Mouse (Mus musculus): ENCODE data around the gene Epb41l4b. TPM values are rescaled to one million over a fixed set of nuclear protein-coding genes. Genes with fewer than 3 reads are reported as not detected.
A peak's percentile ranks its signal among the peaks of the same experiment; 100 is the strongest.

The Epb41l4b gene
- polyA plus RNA-seq, 1 experiment from 2014 or later = 2.0 TPM

DNA sequence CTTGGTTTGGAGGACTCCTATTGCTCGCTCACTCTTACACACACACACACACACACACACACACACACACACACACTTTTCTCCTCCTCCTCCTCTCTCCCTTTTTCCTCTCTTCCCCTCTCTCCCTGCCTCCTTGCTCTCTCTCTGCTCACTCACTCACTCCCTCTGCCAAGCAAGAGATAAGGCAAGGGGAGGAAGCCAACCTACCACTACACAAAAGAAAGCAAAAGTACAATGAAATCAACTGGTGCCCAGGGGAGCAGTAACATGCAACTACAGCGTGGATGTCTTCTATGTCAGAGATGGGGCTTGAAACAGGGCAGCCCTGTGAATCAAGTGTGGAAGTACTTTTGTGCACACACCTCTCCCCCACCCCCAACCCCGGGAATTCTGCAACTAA lies 24.4 kb downstream of the Epb41l4b start:
- no peak overlapping the region for H3K4me3 ChIP-seq (ENCODE audit: low read depth, low read length)
- no peak for ATAC-seq (replicated peaks; ENCODE audit: insufficient number of reproducible peaks, low FRiP score, low TSS enrichment, low read depth)
- H3K27ac ChIP-seq (replicated peaks; ENCODE audit: low read depth, low read length) = no peak overlapping the region
- no peak overlapping the region for H3K9ac ChIP-seq (replicated peaks; ENCODE audit: low read length)
- no peaks in the 10 kb centered on the region; the same call in 1 of the 2 replicates for H3K4me1 ChIP-seq (ENCODE audit: control insufficient read depth, insufficient read depth, low read length)
- H3K36me3 ChIP-seq (replicated peaks; ENCODE audit: control insufficient read depth, insufficient read depth, low read depth, low read length) = no peaks in the 10 kb centered on the region
- no peak overlapping the region for H3K4me2 ChIP-seq (ENCODE audit: low read depth, low read length)
- DNase-seq (ENCODE audit: low spot score) = no peak
- 80% methylated on average over 3 of the region's 3 CpGs for WGBS
- no peaks in the 10 kb centered on the region; the same call in 1 of the 2 replicates for H3K27me3 ChIP-seq (ENCODE audit: control insufficient read depth, insufficient read depth, low read length)
- no peaks in the 10 kb centered on the region for H3K9me3 ChIP-seq (replicated peaks; ENCODE audit: control insufficient read depth, low read length)

DNA sequence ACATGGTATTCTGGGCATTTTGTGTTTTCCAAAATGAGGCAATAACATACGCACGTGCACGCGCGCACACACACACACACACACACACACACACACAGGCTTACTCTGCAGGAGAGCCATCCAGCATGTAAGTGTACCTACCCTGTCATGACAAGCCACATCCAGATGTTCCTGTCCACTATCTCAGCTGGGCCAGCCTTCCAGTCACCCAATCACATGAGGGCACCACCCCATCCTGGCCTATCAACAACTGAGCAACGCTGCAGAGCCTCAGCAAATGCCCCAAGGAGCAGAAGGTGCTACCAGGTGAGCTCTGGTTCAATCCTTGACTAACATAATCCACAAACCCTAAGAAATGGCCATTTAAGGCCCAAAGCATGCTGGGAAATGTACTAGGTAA lies 27.0 kb downstream of the Epb41l4b start:
- no peak for DNase-seq (ENCODE audit: low spot score)
- WGBS = 94% methylated on average over 6 of the region's 6 CpGs
- ATAC-seq (replicated peaks; ENCODE audit: insufficient number of reproducible peaks, low FRiP score, low TSS enrichment, low read depth) = no peak
- H3K9me3 ChIP-seq (replicated peaks; ENCODE audit: control insufficient read depth, low read length) = no peaks in the 10 kb centered on the region
- H3K9ac ChIP-seq (replicated peaks; ENCODE audit: low read length) = no peak overlapping the region
- H3K4me1 ChIP-seq (ENCODE audit: control insufficient read depth, insufficient read depth, low read length) = no peaks in the 10 kb centered on the region; the same call in 1 of the 2 replicates
- H3K27ac ChIP-seq (replicated peaks; ENCODE audit: low read depth, low read length) = no peak overlapping the region
- H3K27me3 ChIP-seq (ENCODE audit: control insufficient read depth, insufficient read depth, low read length) = no peaks in the 10 kb centered on the region; the same call in 1 of the 2 replicates
- no peak overlapping the region for H3K4me3 ChIP-seq (ENCODE audit: low read depth, low read length)
- no peak overlapping the region for H3K4me2 ChIP-seq (ENCODE audit: low read depth, low read length)
- H3K36me3 ChIP-seq (replicated peaks; ENCODE audit: control insufficient read depth, insufficient read depth, low read depth, low read length) = no peaks in the 10 kb centered on the region

DNA sequence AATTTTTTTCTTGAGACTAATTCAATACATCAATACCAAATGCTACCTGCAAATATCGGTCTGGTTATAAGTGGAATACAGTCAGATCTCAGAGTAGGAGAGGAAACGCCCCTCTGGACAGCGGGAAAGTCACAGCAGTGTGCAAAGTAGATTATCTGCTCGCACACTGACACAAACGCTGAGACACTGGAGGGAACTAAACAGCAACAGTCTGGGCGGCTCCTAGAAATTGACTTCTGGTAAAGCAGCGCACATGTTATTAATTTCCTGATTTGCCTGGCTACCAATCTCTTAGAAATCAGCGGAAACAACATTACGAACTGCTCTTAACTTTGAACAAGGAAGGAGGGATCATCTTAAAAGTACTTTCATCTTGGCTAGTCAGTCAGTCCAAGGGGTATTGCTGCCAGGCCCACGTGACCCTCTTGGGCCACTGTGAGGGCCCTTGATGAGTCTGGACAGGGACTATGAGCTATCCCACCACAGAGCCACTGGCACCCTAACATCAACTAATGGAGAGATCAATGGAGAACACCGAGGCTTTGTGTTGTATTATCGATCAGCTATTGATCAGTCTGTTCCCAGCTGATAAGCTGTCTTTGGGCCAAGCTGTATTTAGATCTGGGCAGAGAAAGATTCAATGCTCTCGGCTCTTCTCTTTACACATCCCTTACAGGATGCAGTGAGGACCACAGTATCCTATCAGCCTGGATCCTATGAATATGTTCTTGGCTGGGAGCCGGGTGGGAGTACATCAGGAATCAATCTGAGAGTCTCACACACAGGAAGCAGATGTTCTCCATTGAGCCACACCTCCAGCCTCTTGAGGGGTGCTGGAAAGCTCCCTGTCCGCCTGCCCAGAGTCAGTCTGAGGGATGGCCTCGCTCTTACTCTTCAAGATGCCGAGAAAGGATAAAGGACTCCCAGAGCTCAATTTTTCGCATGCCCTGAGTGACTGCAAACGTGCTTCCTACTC lies 28.3 kb downstream of the Epb41l4b start:
- Histone ChIP-seq H3K4me1 (ENCODE audit: control insufficient read depth, insufficient read depth, low read length) (no peaks in the 10 kb centered on the region; the same call in 1 of the 2 replicates), H3K4me3 (ENCODE audit: low read depth, low read length) (no peak overlapping the region), H3K27ac (replicated peaks; ENCODE audit: low read depth, low read length) (peak overlapping the region; percentile 49; the same call in 1 of the 2 replicates), H3K27me3 (ENCODE audit: control insufficient read depth, insufficient read depth, low read length) (no peaks in the 10 kb centered on the region; the same call in 1 of the 2 replicates), H3K4me2 (ENCODE audit: low read depth, low read length) (peak overlapping the region; percentile 7; the same call in 1 of the 2 replicates), H3K9ac (replicated peaks; ENCODE audit: low read length) (no peak overlapping the region), H3K36me3 (replicated peaks; ENCODE audit: control insufficient read depth, insufficient read depth, low read depth, low read length) (no peaks in the 10 kb centered on the region), H3K9me3 (replicated peaks; ENCODE audit: control insufficient read depth, low read length) (no peaks in the 10 kb centered on the region)
- ATAC-seq (replicated peaks; ENCODE audit: insufficient number of reproducible peaks, low FRiP score, low TSS enrichment, low read depth) (peak; percentile 71), DNase-seq (ENCODE audit: low spot score) (peak; percentile 85)
- 51% methylated on average over 19 of the region's 19 CpGs for WGBS

DNA sequence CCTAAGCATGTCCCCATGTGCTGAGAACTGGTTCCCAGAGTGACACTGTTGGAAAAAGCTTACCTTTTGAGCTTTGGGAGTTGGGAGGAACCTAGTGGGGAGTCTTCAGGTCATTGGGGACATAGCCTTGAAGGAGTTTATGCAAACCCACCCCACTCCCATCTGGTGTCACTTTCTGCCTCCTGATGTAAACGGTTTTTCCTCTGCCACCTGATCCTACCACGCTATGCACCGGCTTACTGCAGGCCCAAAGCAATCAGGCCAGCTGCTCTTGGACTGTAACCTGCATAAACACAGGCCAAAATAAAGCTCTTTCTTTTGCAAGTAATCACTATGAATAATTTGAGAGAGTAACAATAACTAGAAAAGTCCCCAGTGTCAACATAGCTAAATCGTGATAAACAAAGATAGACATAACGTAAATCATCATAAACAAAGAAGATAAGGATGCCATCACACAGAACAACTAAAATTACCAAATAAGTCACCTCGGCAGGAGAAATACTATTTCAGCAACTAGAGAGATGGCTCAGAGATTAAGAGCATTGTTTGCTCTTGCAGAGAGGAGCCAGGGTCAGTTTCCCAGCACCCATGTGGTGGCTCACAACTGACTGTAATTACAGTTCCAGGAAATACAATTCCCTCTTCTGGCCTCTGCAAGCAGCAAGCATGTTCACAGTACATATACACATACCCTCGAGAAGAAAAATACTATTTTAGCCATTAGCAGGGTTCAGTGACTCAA lies 29.6 kb downstream of the Epb41l4b start:
- Histone ChIP-seq H3K9ac (replicated peaks; ENCODE audit: low read length) (no peak overlapping the region), H3K4me3 (ENCODE audit: low read depth, low read length) (no peak overlapping the region), H3K27ac (replicated peaks; ENCODE audit: low read depth, low read length) (no peak overlapping the region), H3K36me3 (replicated peaks; ENCODE audit: control insufficient read depth, insufficient read depth, low read depth, low read length) (no peaks in the 10 kb centered on the region), H3K9me3 (replicated peaks; ENCODE audit: control insufficient read depth, low read length) (no peaks in the 10 kb centered on the region), H3K4me2 (ENCODE audit: low read depth, low read length) (no peak overlapping the region), H3K27me3 (ENCODE audit: control insufficient read depth, insufficient read depth, low read length) (no peaks in the 10 kb centered on the region; the same call in 1 of the 2 replicates), H3K4me1 (ENCODE audit: control insufficient read depth, insufficient read depth, low read length) (no peaks in the 10 kb centered on the region; the same call in 1 of the 2 replicates)
- ATAC-seq (replicated peaks; ENCODE audit: insufficient number of reproducible peaks, low FRiP score, low TSS enrichment, low read depth) = no peak
- peak; percentile 52 for DNase-seq (ENCODE audit: low spot score)
- 53% methylated on average over 7 of the region's 7 CpGs for WGBS

DNA sequence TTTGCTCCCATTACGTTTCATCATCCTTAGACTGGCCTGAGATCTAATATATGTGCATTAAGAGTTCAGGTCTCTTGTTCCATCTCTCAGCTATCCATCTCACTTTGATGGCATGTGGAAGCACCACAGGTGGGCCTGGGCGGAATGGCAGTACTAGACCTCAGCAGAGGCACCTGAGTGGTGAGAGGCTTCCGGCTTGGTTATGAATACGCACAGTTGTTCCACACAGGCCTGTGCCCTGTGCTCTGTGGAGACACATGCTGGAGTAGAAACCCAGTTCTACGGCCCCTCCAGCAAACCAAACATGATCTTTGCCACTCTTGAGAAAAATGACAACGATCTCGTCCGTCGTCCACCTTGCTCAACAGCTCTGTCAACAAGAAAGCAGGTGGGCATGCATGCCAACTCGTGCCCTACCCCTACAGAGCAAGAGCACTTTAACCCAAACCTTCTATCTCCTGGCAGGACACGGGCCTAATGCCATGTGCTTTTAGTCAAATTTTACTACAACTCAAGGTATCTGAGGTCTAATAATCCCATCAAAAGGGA lies 31.2 kb downstream of the Epb41l4b start:
- Histone ChIP-seq H3K4me2 (ENCODE audit: low read depth, low read length) (no peak overlapping the region), H3K4me3 (ENCODE audit: low read depth, low read length) (no peak overlapping the region), H3K9ac (replicated peaks; ENCODE audit: low read length) (no peak overlapping the region), H3K4me1 (ENCODE audit: control insufficient read depth, insufficient read depth, low read length) (no peaks in the 10 kb centered on the region; the same call in 1 of the 2 replicates), H3K27ac (replicated peaks; ENCODE audit: low read depth, low read length) (no peak overlapping the region), H3K36me3 (replicated peaks; ENCODE audit: control insufficient read depth, insufficient read depth, low read depth, low read length) (no peaks in the 10 kb centered on the region), H3K9me3 (replicated peaks; ENCODE audit: control insufficient read depth, low read length) (no peaks in the 10 kb centered on the region), H3K27me3 (ENCODE audit: control insufficient read depth, insufficient read depth, low read length) (no peaks in the 10 kb centered on the region; the same call in 1 of the 2 replicates)
- no peak for ATAC-seq (replicated peaks; ENCODE audit: insufficient number of reproducible peaks, low FRiP score, low TSS enrichment, low read depth)
- WGBS = 82% methylated on average over 11 of the region's 11 CpGs
- no peak for DNase-seq (ENCODE audit: low spot score)

DNA sequence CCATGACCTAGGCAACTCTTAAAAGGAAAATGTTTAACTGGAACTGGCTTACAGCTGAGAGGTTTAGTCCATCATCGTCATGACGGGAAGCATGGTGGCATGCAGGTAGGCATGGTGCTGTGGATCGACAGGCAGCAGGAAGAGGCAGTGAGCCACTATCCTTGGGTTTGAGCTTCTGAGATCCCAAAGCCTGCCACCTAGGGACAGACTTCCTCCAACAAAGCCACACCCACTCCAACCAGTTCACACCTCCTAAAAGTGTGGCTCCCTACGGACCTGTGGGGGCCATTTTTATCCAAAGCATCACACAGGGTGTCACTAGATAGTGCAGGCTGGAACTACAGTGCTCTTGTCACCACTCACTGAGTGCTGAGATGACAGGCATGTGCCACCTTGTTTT lies 31.8 kb downstream of the Epb41l4b start:
- Histone ChIP-seq H3K27ac (replicated peaks; ENCODE audit: low read depth, low read length) (no peak overlapping the region), H3K9ac (replicated peaks; ENCODE audit: low read length) (no peak overlapping the region), H3K27me3 (ENCODE audit: control insufficient read depth, insufficient read depth, low read length) (no peaks in the 10 kb centered on the region; the same call in 1 of the 2 replicates), H3K4me3 (ENCODE audit: low read depth, low read length) (no peak overlapping the region), H3K4me2 (ENCODE audit: low read depth, low read length) (no peak overlapping the region), H3K9me3 (replicated peaks; ENCODE audit: control insufficient read depth, low read length) (no peaks in the 10 kb centered on the region), H3K36me3 (replicated peaks; ENCODE audit: control insufficient read depth, insufficient read depth, low read depth, low read length) (no peaks in the 10 kb centered on the region), H3K4me1 (ENCODE audit: control insufficient read depth, insufficient read depth, low read length) (no peaks in the 10 kb centered on the region; the same call in 1 of the 2 replicates)
- WGBS = 84% methylated on average over 4 of the region's 4 CpGs
- no peak for DNase-seq (ENCODE audit: low spot score)
- no peak for ATAC-seq (replicated peaks; ENCODE audit: insufficient number of reproducible peaks, low FRiP score, low TSS enrichment, low read depth)

DNA sequence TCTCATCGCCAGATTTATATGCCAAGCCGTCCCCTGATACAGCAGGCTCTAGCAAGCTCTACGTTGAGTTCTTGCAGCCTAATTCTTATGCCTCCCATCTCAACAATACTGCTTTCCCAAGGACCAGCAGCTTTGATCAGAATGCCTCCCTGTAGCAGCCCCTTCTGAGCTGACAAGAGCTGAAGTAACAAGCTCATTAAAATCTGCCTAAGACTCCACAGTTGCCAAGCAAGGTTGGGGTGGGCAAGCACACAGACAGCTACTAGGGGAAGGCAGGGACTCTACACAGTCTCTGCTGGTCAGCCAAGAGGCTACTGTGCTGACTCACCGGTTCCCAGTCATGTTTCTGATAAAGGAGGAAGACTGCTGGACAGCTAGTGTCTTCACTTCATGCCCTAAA lies 33.7 kb downstream of the Epb41l4b start:
- DNase-seq (ENCODE audit: low spot score) (no peak), ATAC-seq (replicated peaks; ENCODE audit: insufficient number of reproducible peaks, low FRiP score, low TSS enrichment, low read depth) (no peak)
- 82% methylated on average over 4 of the region's 4 CpGs for WGBS
- no peak overlapping the region for H3K4me3 ChIP-seq (ENCODE audit: low read depth, low read length)
- H3K4me1 ChIP-seq (ENCODE audit: control insufficient read depth, insufficient read depth, low read length) = no peaks in the 10 kb centered on the region
- H3K4me2 ChIP-seq (ENCODE audit: low read depth, low read length) = no peak overlapping the region
- H3K27ac ChIP-seq (replicated peaks; ENCODE audit: low read depth, low read length) = no peak overlapping the region
- H3K9ac ChIP-seq (replicated peaks; ENCODE audit: low read length) = no peak overlapping the region
- no peaks in the 10 kb centered on the region for H3K9me3 ChIP-seq (replicated peaks; ENCODE audit: control insufficient read depth, low read length)
- H3K27me3 ChIP-seq (ENCODE audit: control insufficient read depth, insufficient read depth, low read length) = no peaks in the 10 kb centered on the region
- H3K36me3 ChIP-seq (replicated peaks; ENCODE audit: control insufficient read depth, insufficient read depth, low read depth, low read length) = no peaks in the 10 kb centered on the region

Data from embryonic facial prominence, embryonic 11.5 days (tissue).